Mouse (Mus musculus) liver, adult (tissue): ENCODE results near the gene Rps8.

Experiments used
- GATA4 ChIP-seq: IDR thresholded peaks from 2 replicates; pipeline ENCODE4 v1.6.1; 2014; ENCODE audit warnings: mild to moderate bottlenecking, low read length; ENCODE audit not compliant: insufficient replicate concordance

The Rps8 gene

DNA sequence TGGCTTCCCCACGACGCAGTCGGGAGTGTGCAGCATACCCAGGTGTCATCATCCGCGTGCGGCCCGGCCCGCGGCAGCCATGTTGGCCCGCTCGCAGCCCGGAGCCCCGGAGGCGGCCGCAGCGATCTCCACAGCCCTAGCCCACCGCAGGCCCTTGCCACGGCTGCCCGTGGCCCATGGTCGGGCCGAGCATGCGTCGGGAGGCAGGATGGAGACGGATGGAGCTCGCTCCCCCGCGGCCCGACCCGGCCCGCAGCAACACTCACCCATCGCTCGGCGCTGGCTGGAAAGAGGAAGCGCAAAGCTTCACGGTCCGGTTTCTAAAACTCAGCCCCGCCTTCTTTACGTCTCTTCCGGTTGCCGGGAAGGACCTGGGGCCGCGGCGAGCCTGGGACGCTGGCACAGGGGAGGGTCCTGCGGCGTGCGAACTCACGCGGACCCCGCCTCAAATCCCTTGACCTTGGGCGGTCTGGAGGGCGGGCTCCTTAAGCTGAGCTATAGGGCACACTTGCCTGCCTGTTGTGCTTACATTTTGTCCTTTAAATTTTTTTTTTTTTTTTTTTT is at the start of gene Rps8:
Rps8 (minus strand) TSS at position 452 of the 564 bp plus-strand sequence.
- no peak for TF ChIP-seq GATA4

DNA sequence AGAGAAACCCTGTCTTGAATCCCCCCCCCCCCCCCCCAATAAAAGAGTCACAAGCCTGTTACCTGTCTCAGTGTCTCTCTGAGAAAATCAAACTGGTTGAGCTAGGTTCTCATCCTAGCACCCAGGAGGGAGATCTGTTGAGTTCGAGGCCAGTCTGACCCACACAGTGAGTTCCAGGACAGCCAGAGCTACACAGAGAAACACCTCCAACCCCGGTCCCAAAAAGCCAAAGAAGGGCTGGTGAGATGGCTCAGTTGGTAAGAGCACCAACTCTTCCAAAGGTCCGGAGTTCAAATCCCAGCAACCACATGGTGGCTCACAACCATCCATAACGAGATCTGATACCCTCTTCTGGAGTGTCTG is 46.9 kb upstream of the Rps8 start:
- no peak for TF ChIP-seq GATA4

DNA sequence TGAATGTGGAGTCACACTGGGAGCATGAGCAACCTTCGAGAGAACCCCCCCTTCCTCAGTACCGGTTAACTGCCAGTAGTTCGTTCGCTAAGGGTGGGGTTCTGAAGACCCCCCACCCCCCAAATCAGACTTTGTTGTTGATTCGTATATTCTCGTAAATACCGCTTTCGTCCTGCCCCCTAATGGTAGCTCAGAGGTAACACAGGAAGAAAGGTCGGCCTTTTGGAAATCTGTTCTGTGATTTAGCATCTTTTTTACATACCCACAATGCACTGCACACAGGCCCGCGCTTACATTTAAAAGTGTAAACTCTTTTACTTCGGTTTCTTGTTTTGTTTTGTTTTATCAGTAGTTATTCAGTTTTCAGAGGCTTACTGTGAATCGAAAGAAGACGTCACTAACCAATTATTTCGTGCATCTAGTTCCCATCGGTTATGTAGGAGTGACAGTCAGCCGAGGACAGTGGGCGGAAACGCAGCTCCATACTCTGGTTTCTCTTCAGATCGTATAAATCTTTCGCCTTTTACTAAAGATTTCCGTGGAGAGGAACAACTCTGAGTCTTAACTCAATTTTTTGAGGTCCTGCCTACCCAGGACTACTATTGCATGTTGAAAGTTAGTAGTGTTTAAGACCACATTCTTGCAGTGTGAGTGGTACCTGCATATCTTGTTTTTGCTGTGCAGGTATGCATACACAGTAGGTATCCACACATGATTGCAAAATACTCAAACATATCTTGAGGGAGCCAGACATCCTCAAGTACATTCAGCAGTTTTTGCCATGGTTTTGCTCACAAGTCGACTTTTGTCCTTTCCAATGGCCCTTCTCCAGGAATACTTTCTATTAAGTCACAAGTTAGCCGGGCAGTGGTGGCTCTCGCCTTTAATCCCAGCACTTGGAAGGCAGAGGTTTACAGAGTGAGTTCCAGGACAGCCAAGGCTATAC is 46.3 kb upstream of the Rps8 start:
- TF ChIP-seq GATA4 = no peak

DNA sequence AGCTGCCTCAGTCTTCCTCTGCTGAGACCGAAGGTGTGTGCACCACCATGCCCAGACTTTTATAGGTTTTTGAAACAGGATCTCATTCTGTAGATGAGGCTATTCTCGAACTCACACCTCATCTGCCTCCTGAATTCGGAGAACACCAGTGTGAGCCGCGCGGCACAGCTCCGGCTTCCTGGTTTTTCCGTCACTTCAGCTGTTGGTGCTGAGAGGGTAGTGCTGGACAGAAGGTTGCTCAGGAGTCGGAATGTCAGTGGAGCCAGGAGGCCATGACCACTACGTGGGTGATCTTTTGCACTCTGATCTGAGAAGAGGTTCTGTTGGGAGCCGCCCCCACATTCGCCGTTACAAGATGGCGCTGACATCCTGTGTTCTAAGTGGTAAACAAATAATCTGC is 35.8 kb upstream of the Rps8 start:
- no peak for TF ChIP-seq GATA4

- no peak for TF ChIP-seq GATA4
These were observed 34.6 kb upstream of the Rps8 start for GRCm38 (mm10) chr4:117190660-117191059.

GRCm38 (mm10) chr4:117189856-117190543 is 34.0 kb upstream of the Rps8 start:
- no peak for TF ChIP-seq GATA4

DNA sequence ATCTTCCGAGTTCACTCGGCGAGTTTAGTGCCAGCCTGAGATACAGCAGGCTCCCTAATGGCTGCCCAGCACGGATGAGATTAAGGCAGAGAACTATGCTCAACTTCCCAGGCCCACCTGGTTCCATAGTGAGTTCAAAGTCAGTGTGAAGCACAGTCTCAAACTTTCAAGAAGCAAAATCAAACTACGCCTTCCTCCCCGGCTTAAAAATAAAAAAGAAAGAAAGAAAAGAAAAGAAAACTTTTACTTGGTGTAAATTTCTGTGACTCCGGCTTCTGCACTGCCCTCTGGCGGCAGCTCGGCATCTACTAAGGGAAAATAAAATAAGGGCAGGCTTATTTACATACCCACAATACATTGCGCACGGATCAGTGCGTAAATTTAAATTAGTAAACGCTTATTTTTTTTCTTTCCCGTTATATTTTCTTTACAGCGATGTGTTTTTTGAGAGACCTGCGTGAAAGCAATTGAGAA is 33.4 kb upstream of the Rps8 start:
- peak; percentile 15; the same call in 1 of the 2 replicates for TF ChIP-seq GATA4

DNA sequence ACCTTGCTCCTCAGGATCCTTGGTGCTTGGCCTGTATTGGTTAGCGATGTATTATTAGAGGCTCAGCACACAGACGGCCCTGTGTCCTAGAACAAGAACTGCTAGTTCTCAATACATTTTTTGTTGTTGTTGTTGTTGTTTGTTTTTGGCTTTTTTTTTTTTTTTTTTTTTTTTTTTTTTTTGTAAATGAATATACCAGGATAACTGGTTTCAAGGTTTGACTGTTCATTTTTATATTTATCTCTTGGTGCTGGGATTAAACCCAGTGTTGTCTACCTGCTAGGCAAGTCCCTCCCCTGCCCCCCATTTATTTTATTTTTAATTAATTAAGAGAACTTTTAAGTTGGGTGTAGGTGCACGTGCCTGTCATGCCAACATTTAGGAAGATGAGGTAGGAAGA is 32.9 kb upstream of the Rps8 start:
- no peak for TF ChIP-seq GATA4

DNA sequence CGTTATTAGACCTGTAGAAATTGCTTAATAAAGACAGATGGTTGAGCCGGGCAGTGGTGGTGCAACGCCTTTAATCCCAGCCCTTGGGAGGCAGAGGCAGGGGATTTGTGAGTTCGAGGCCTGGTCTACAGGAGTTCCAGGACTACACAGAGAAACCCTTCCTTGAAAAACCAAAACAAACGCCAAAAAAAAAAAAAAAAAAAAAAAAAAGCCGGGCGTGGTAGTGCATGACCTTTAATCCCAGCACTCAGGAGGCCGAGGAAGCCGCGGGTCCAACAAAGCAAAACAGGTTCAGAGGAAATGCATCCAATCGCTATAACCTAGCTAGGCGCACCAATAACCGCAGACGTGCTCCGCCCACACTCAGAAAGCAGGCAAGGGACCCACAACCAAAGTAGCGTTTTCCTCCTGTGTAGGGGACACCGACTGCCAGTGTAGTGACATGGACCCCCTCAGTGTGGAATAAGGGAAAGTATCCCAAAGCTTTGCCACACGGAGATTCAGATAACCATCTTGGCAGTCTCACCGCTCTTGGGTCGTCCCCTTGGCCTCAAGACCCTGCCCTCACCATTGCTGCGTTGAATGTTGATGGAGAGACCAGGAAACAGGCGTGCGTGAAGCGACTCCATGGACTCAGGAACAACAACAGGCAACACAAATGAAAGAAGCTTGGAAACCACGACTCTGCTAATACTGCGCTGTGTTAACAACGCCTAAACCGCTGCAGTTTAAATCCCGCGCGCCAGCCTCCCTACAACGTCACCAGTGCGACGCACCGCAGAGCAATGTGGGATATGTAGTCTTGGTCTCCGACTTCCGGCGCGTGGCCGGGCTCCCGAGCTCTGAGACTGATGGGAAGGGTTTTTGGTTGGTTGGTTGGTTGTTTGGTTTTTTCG is 26.1 kb upstream of the Rps8 start, which contains the start of gene Kif2c:
Kif2c (minus strand) TSS at position 777 of the 896 bp plus-strand sequence.
- TF ChIP-seq GATA4 = no peak

- no peak for TF ChIP-seq GATA4
These were observed 13.9 kb upstream of the Rps8 start for GRCm38 (mm10) chr4:117169936-117170335.

DNA sequence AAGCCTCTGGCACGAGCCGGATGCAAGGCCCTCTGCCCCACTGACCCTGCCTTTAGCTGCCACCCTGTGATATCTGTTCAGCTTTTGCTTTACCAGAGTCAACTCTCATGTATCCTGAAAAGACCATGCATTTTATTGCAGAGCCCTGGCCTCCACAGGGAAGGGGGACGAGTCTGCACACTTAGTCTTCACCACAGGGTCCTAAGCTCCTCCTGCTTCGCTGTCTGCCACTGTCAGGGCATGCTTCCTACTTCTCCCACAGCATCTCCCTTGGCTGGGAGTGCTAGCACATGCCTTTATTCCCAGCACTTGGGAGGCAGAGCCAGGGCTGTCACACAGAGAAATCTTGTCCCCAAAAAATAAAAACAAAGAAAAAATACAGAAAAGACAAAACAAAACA is 5.1 kb upstream of the Rps8 start:
- no peak for TF ChIP-seq GATA4

DNA sequence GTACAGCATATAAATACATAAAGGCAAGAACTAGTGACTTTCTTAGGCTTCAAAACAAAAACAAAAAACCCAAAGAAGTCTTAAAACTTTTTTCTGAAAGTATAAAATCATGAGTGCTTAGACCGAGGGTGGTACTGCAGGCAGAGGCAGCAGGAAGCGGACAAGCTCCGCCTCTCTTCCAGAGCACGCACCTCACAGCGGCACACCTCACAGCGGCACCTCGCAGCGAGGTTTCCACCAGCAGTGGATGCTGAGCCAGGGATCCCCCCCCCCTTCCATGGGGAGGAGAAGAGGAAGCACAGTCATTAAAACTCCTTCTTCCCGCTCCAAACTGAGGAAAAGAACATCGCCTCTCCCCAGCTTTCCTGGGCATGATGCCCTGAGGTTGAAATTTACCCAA is 3.6 kb upstream of the Rps8 start:
- no peak for TF ChIP-seq GATA4

DNA sequence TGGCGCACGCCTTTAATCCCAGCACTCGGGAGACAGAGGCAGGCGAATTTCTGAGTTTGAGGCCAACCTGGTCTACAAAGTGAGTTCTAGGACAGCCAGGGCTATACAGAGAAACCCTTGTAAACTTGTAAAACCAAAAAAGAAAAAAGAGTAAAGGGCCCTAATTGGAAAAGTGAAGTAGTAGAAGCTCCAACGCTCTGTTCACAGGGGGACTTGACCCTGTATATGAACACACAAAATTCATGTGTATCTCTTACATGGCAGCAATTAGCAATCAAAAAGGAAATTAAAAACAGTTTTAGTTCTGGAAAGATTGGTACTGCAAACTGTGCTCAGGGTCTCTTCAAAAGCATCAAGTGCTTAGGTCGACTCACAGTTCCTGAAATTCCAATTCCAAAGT is 329 bp upstream of the Rps8 start:
- no peak for TF ChIP-seq GATA4

- TF ChIP-seq GATA4 = no peak
These were observed 837 bp downstream of the Rps8 start for GRCm38 (mm10) chr4:117155020-117155791.
